Mouse (Mus musculus) testis, postnatal 10 days (tissue): ENCODE data around the gene Btbd3.

Experiments used
- DNase-seq: peaks from one replicate; pipeline ENCODE4 v3.0.0; 2021; ENCODE audit warnings: low spot score

Gene Btbd3

DNA sequence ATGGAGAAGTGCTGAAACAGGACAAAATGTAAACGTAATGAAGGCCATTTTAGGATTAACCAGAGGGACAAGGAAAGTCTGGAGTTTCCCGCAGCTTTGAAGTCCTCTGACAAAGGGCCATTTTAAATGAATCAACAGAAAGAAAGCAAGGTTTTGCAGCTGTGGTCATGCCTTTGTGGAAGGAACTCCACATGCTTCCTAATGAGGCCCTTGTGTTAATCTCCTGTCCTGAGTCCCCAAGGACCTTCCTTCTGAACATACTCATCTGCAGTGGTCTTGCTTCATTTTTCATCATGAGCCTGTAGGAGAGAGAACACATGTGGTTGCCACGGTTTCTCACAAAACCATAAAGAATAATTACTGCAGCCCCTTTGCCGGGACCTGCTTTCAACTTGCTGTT lies 275.6 kb downstream of the Btbd3 start:
- DNase-seq = no peak

DNA sequence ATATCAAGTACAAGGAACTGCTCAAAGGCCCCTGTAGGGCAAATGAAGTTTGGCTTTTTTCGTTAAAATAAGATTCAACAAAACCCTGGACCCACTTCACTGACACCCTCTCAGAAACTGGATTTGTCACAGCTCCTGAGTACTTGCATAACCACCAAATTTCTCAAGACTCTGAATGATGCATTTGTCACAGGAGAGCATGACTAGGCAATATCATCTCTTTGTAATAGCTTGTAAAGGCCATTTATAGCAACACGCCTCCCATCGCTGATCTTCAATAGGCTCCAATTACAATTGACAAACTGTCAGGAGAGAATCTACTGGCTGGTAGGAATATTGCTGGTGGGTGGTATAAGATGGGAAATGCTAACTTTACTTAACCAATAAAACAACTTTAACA lies 283.3 kb downstream of the Btbd3 start:
- DNase-seq = no peak

DNA sequence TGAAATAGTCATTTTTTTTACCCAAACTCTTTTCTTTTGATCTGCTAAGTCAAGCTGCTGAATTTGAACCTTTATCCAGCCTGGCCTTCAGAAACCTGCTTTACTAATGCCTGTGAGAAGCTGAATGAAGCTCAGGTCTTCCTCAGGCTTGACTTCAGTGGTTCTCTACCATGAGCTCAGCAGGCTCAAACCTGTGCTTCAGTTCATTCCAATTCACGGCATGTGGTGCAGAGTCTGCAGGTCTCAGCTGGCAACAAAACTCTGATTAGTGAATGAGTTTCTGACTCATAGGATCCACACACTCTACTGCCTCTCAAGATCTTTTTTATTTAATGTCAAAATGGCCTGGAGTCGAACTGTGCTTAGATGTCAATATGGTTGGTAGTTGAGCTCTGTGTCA lies 292.6 kb downstream of the Btbd3 start:
- DNase-seq = no peak

DNA sequence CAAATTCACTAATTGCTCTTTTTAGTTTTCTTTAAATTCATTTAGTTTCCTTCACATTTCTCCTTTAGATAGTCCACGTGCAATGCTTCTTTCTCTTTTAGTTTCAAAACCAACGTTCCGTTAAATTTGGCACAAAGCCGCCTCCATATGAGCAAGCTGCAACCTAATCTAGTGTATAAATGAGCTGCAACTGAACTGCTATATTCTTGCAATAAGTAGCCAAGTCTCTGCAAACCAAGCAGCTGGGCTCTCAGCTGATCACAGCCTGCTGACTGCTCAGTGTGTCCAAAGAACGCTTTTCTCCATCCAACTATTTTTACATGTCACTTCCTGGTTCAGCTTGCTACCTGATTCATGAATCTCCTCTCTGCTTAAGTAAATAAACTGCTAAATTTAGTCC lies 295.2 kb downstream of the Btbd3 start:
- DNase-seq = no peak

DNA sequence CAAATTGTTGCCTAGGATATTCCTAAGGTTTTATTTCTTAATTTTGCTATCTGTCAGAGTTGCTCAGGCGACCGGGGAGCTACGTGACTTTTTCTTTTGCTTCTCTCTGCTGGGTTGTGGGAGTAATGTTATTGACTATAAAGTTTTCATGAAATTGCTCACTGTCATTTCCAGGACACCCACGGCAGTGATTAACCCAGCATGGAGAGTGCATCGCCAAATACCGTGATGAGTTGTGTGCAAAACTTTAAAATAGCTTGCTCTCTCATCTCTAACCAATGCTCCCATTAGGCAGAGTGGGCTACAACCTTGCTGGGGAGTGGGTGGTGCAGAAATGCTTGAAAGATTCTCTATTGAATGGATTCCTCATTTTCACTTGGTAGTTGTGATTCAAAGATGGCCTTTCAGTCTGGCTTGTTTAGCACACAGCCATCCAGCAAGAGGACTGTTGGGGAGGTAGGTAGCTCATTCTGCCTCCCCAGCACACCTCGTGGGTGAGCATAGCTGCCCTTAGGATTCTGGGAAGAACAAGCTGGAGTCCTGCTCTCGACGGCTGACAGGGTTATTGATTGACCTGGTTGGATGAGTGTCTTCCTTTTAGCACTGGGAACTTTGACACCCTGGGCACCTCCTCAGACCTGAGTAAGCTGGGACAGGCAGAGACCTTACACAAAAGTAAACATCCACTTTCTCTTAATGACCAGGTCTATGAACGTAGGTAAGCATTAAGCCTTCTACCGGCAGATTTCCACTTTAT lies 298.9 kb downstream of the Btbd3 start:
- DNase-seq = no peak

DNA sequence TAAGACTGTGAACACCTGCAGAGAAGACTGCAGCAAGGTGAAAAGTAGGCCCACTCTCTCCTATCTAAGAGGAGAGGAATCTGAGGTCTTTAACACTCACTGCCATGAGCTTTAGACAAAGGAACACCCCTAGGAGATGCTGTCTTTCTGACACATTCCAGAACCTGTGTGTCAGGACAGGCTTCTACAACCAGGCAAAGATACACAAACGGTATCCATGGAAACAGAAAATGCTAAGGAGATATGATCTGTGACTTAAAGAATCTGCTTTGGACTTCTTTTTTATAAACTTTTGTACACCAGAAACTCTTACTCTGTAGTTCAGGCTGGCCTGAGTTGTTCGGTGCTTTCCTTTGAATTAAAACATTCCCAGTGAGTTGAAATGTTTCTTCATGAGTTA lies 329.6 kb downstream of the Btbd3 start:
- no peak for DNase-seq

DNA sequence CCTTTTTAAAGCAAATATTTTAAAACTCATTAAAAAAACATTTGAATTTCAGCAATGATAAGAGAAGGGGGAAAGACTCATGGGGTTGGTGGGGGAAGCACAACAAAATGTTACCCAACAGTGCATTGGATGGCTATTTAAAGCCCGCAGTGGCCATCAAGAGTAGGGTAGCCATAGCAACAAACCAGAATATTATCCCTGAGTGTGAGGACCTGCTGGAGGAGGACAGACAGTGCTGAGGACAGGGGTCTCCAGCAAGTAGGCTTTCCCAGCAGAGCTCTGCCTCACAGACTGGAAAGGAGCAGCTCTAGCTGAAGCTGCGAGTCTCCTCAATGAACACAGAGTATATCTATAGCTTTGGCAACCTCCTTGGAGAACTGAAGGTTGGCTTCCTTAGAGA lies 331.0 kb downstream of the Btbd3 start:
- DNase-seq = no peak

DNA sequence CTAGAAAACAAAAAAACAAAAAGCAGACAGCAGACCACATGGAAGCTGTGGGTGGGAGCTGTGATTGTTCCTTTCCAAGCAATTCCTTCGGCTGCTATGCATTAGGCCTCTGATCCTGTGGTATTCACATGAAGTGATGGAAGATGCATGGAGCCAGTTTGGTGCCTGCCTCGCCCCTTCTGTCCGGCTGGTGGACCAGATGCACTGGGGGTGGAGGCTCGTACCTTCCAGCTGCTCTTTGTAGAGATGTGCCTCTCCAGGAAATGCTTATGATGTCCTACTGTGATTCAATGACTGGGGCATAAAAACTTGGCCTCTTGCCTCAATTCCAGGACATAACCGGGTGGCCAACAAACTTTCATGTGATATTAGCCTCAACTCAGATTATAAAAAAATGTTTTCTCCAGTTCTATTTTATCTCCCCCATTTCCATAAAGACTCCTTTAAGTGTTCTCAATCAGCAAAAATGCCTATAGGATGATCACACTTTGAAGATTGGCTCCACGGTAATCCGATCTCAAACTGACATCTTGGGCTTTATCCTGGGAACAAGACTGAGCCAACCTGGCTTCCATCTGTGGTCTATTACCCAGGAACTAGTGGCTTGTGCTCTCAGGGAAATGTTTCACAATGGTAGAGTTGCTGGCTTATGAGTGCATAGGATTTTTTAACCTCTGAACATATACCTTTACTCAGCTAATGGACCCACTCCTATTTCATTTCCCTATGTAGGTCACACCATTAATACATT lies 331.6 kb downstream of the Btbd3 start:
- no peak for DNase-seq

DNA sequence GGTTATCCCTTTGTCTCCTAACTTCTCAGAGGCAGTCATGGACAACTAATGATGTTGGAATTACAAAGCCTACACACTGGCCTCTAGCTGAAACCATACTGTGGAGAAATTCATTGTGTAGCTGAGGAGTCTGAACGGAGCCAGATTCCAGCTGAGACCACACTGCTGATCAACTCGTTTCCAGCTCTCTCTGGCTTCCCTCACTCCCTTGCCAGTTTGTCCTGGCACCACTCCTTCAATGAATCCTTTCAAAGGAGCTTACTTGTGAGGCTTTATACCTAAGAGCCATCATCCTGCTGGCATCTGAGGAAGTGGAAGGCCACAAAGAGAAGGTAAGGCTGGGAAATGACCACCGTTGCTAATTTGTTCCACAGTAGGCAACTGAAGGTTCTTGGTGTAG lies 332.7 kb downstream of the Btbd3 start:
- no peak for DNase-seq

DNA sequence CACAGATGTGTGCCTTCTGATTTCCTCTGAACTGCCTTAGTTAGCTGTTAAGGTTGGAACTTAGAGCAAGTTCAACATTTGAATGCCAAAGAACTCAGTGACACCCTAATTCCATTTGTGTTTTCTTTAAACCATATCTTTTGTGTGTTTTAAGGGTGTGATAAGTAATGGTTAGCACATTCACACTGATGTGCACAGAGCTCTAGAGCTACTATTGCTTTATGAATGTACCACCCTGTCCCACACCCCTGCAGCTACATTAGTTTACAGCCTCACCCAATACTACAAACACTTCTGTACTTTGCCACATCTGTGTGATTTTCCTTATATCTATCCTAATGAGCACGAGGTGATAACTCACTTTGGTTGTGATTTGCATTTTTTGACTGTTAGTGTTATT lies 333.9 kb downstream of the Btbd3 start:
- DNase-seq = no peak

DNA sequence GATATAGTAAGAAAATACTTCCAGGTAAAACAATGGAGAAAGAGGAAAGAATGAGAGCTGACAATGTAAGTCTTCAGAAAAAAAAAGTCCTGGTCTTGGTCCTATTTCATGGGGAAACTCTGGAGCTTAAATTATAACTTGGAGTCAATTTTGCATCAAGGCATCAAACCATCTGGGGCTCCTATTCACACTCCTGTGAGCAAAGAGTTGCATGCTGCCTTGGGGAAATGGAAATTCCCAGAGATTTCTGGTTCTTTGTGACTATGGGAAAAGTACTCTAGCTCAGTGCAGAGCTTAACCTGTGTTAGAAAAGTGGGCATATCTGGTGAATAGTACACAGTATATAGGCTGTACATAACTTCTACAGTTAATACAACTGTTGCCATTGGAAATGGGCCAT lies 356.0 kb downstream of the Btbd3 start:
- no peak for DNase-seq

DNA sequence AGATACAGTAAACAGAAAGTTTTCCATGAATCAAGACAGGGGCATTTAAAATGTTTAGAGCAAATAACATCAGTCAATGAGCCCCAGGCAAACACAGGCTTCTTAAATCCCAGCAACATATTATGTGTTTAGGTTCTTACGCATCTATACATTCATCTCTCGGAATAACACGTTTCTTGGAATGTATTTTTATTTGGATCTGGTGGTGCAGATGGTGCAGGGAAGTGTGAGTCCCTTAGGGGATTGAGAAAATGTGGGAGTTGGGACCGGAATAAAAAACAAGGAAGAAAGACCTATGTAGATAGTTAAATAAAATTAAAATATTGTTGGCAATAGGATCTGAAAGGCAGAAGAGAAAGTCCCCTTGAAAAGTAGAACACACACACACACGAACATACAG lies 361.1 kb downstream of the Btbd3 start:
- DNase-seq = no peak
